In the genomic region with DNA sequence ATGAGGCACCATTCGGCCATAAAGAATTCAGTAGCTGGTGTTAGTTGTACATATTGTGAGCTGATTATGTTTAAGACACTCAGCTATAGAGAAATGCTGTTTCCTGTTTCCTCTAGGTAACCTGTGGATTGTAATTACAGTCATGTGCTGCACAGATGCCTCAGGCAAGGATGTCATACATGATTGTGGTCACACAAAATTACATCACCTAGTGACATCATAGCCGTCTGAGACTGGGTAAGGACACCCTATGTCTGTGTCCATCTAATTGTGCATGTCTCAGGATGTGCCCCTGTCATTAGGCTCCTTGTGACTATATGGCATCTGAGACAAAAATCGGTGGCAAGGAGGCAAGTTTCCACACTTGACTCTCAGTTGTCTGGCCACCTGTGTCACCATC, we compare ENCODE assay signal across 31 mouse cellular contexts. TPM values are rescaled to one million over a fixed set of nuclear protein-coding genes. Genes with fewer than 3 reads are reported as not detected.
DNase-seq lines count a peak whose midpoint lies in the region; ATAC-seq and TF ChIP-seq lines count a peak whose summit lies in the region.
"Had no signal": no experiment of that assay in that cellular context is flagged by ENCODE, and none has a peak within 500 bp of the region (broad histone marks: within the 10 kb centered on the region; RNA-seq: fewer than 3 reads in every experiment).

No protein-coding gene starts in this region.

- no peak for TF ChIP-seq CTCF in lung, adult 2 months (IDR thresholded peaks at IDR 0.05; ENCODE audit: insufficient read depth, low read length)

- no peaks in the 10 kb centered on the region for H3K36me3 ChIP-seq in megakaryocyte, embryonic 14.5 days (replicated peaks; ENCODE audit: low read length)
- no peaks in the 10 kb centered on the region for H3K36me3 ChIP-seq in splenic B cell, adult 2 months (ENCODE audit: control insufficient read depth, insufficient read depth, low read length, poor library complexity, severe bottlenecking)
- H3K36me3 ChIP-seq: embryonic facial prominence, embryonic 15.5 days; G1E; hindbrain, embryonic 15.5 days; kidney, embryonic 15.5 days; limb, embryonic 12.5 days; midbrain, embryonic 10.5 days had no signal

- no peak for ATAC-seq in megakaryocyte, adult 5-6 weeks (ENCODE audit: poor library complexity, severe bottlenecking)
- ATAC-seq: forebrain, embryonic 16.5 days; intestine, embryonic 16.5 days; midbrain, embryonic 16.5 days had no signal

- TF ChIP-seq POLR2A in lung, adult 2 months (IDR thresholded peaks at IDR 0.05; ENCODE audit: borderline replicate concordance, extremely low read depth, low read depth, low read length) = no peak

- H3K27me3 ChIP-seq in megakaryocyte, embryonic 14.5 days (replicated peaks) = peaks cover 26% of the 10 kb centered on the region
- no peaks in the 10 kb centered on the region for H3K27me3 ChIP-seq in splenic B cell, adult 2 months (ENCODE audit: control insufficient read depth, insufficient read depth, low read length, poor library complexity, severe bottlenecking)
- H3K27me3 ChIP-seq: embryonic facial prominence, embryonic 15.5 days; hindbrain, embryonic 15.5 days had no signal

- H3K4me1 ChIP-seq in megakaryocyte, embryonic 14.5 days = peaks cover 26% of the 10 kb centered on the region
- no peaks in the 10 kb centered on the region; the same call in 1 of the 2 replicates for H3K4me1 ChIP-seq in lung, adult 2 months (ENCODE audit: control insufficient read depth, insufficient read depth, low read length)
- H3K4me1 ChIP-seq: limb, embryonic 12.5 days; midbrain, embryonic 10.5 days had no signal

- DNase-seq in CD8-positive naive resting alpha-beta T cell, adult 2 months (ENCODE audit: low read depth in 2 of 2, low spot score in 2 of 2) = peak; percentile 34 to 61
- DNase-seq in induced T-regulatory cell, adult 2 months (ENCODE audit: low read depth) = peak; percentile 81
- peak; percentile 76 for DNase-seq in splenic B cell, adult 2 months (ENCODE audit: low read depth, low spot score)
- no peak for DNase-seq in lung, postnatal 14 days
- DNase-seq in lung, adult 2 months = no peak
- DNase-seq in thymus, postnatal 25 days = no peak
- DNase-seq: adrenal gland, postnatal 10 days; cerebellum, adult 8-10 months; gastrocnemius, postnatal 25 days; kidney, postnatal 36 days; layer of hippocampus, postnatal 36 days; lung, embryonic 14.5 days; lung, postnatal 36 days had no signal

- peak overlapping the region; percentile 23 for H3K4me3 ChIP-seq in megakaryocyte, embryonic 14.5 days (replicated peaks)
- H3K4me3 ChIP-seq in lung, adult 2 months (replicated peaks; ENCODE audit: extremely low read depth, low read depth, low read length) = no peak overlapping the region
- H3K4me3 ChIP-seq: embryonic facial prominence, embryonic 15.5 days; hindbrain, embryonic 15.5 days; kidney, embryonic 15.5 days; limb, embryonic 12.5 days; midbrain, embryonic 10.5 days had no signal

- WGBS in lung, adult 2 months = 66% methylated on average over 3 of the region's 3 CpGs

- H3K9me3 ChIP-seq in megakaryocyte, embryonic 14.5 days = no peaks in the 10 kb centered on the region
- H3K9me3 ChIP-seq: embryonic facial prominence, embryonic 15.5 days; G1E; hindbrain, embryonic 15.5 days; kidney, embryonic 15.5 days; limb, embryonic 12.5 days; midbrain, embryonic 10.5 days had no signal

RNA-seq across cellular contexts. Expression of a gene that starts 2.5 kb away (rescaled TPM):
- not detected in 2 replicates for polyA plus RNA-seq in megakaryocyte, embryonic 14.5 days (2012; ENCODE audit: insufficient read depth, low replicate concordance)
- 0.11 TPM in 1 of 2 replicates, not detected in the other for total RNA-seq in megakaryocyte, adult 5-6 weeks (2015)
- total RNA-seq in megakaryocyte, adult 5-6 weeks (2017) = 0.18 TPM in 1 of 2 replicates, not detected in the other
- not detected in 2 replicates for polyA plus RNA-seq in lung, adult 2 months (2012; rRNA removed)
- total RNA-seq: adrenal gland, postnatal 10 days; gastrocnemius, postnatal 25 days; hematopoietic stem cell, adult 5-6 weeks; layer of hippocampus, adult 8-10 months; layer of hippocampus, postnatal 36 days had no signal
- polyA plus RNA-seq: embryonic facial prominence, embryonic 15.5 days; forebrain, embryonic 16.5 days; G1E; heart, embryonic 11.5 days; heart, postnatal 0 days; hindbrain, embryonic 15.5 days; intestine, embryonic 16.5 days; kidney, embryonic 15.5 days; limb, embryonic 12.5 days; liver, embryonic 11.5 days; lung, embryonic 14.5 days; midbrain, embryonic 10.5 days; midbrain, embryonic 16.5 days; small intestine, adult 2 months; stomach, postnatal 0 days had no signal

RNA-seq across cellular contexts. Expression of a gene that starts 9.9 kb away (rescaled TPM):
- polyA plus RNA-seq in megakaryocyte, embryonic 14.5 days (2012; ENCODE audit: insufficient read depth, low replicate concordance) = 136 and 290 TPM in 2 replicates
- 3.6 and 4.3 TPM in 2 replicates for total RNA-seq in megakaryocyte, adult 5-6 weeks (2015)
- total RNA-seq in megakaryocyte, adult 5-6 weeks (2017) = 7.3 and 7.4 TPM in 2 replicates
- 5.3 and 7.3 TPM in 2 replicates for polyA plus RNA-seq in lung, adult 2 months (2012; rRNA removed)
- polyA plus RNA-seq: forebrain, embryonic 16.5 days had no signal

Comparison
In these comparisons a context has a peak if more than half of its experiments do, and no peak if none do; other contexts are left out.
1. DNase-seq: peak in CD8-positive naive resting alpha-beta T cell, adult 2 months (2 of 2), induced T-regulatory cell, adult 2 months (single experiment) and splenic B cell, adult 2 months (single experiment); none in lung, postnatal 14 days (single experiment), lung, adult 2 months (single experiment) and thymus, postnatal 25 days (single experiment).
2. RNA of a gene that starts 9.9 kb away (polyA plus RNA-seq): 136 to 290 TPM in megakaryocyte, embryonic 14.5 days; 5.3 to 7.3 TPM in lung, adult 2 months; every median in the first group is over 10 times any median in the second.